Mouse (Mus musculus) fibroblast of lung, adult 2 months (primary cell): ENCODE data around the gene Frmd4a.
A peak's percentile ranks its signal among the peaks of the same experiment; 100 is the strongest.
"Not testable (repeated sequence)": the region's sequence is repeated elsewhere in the genome, so short reads cannot be mapped to it uniquely, and the experiment has no call there.

Experiments used
- DNase-seq: peaks from one replicate; pipeline ENCODE4 v3.0.0-alpha.2; 2011; ENCODE audit warnings: low read depth

The Frmd4a gene

DNA sequence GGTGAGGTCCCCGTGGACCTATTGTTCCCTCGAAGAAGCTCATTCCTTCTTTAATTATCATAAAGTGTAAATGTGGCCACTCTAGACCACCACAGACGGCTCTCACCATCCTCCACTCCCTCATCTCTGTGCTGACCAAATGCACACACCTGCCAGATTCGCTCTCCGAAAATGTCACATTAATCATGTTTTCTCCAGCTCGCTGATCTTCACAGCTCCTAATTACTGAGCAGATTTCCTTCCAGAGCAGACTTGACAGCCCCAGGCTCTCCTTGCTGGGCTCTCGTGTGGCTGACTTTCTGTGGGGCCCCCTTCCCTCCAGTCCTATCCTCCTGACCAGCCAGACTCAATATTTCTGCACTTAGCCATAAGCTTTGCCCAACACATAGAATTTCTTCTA lies 191.7 kb downstream of the Frmd4a start:
- DNase-seq, result no peak

DNA sequence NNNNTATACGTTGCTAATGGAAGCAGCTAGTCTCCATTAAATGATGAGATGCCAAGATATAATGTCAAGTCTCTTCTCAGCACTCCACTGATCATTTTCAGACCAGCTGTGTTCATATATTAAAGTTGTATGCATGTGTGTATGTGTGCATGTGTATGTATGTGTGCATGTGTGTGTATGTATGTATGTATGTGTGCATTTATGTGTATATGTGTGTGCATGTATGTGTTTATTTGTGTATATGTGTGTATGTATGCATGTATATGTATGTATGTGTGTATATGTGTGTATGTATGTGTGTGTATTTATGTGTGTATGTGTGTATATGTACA lies 204.9 kb downstream of the Frmd4a start:
- DNase-seq, result no peak

GRCm38 (mm10) chr2:4223316-4223715 lies 205.8 kb downstream of the Frmd4a start:
- DNase-seq, result peak; percentile 3

DNA sequence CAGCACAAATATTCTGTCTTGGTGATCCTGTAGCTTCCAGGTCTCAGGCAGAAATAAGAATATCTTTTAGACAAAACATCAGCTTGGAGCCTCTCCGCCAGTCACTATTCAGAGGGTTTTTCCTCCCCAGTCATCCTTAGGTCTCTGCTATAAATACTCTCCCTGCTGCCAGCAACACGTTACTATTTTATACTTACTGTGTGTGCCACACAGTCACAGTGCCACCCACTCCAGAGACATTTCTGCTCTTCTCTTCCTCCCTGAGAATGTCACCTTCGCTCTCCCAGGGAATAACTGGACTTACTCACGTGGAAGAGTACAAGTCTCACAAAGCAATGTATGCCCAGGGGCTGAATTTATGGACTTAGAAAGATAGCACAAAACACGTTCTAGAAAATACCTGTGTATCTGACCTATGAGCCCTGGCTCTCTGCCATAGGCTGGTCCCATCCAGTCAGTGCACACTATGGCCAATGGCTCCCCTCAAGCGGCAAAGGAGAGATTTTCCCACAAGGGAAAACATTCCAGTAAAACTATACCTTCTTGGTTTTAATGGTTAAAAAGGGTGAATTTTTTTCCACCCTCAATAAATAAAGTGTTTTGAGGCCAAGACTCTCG lies 209.5 kb downstream of the Frmd4a start:
- no peak for DNase-seq

DNA sequence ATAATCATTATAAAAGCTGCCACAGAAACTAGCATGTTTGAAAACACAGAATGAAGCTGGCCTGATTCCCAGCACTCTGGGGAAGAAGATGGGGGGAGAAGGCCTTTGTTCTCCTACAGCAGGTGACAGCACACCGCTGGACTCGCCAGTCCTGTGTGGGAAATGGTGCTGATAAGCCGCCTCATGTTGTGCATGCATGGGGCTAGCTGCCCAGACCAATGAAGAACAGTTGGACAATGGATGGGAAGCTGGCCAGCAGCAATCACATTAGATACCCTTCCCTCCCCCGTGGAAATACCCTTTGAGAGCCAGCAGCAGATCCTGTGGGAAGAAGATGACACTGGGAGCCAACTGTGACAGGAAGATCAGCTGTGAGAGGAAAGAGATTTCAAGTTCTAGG lies 210.0 kb downstream of the Frmd4a start:
- DNase-seq, result no peak

DNA sequence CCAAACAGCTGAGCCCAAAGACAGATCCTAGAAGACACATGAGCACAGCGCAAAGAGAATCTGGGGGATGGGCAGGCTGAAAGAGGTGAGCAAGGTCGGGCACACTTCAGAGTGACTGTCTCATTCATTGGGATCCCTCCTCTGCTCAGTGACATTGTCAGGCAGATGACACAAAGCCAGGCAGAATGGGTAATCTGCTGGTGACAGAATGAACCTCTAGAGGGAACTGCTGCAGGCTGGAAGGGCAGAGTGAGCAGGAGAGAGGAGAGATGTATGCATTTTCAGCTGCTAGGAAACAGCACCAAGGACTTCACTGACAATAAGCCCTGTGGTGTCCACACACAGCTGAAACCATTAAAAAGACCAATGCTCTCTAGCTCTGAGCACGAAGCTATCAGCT lies 211.0 kb downstream of the Frmd4a start:
- no peak for DNase-seq

DNA sequence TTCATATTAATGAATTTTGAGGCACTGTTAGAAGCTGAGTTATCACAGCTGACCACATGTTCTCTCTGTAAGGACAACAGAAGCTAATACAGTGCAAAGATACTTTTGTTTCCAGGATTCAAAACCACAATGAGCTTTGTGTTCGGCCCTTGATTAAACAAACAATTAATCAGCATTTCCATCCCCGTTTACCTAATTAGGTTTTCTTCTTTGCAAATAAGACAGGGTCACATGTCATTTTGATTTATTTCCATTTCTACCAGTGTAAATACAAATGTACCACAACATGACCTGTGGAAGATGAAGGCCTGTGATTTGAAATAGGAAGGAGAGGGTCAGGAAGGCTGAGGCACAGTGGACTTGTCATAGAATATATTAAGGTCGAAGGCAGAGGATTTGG lies 214.8 kb downstream of the Frmd4a start:
- no peak for DNase-seq

DNA sequence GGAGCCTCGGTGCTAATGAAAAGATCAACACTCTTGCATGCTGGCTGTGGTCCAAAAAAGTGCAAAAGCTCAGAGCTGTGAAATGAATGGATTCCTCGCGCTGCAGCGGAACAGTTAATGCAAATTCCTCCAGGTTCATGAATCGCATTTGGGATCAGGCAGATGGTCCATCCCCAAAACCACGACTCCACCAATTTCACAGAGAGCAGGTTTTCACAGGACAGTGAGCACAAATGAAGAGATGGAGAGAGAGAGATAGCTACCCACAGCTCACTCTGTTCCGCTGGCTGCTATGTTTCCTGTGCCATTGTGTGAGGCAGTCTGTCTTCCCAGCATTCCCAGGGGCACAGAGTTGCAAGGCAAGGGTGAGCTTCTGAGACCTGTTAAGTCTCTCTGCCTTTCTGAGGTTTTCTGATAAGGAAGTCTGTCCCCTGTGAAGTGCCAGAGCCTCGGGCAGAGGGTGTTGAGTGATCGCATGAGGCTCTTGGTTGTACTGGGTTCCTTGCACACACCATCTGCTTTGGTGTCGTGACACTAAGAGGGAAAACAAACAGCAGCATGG lies 215.3 kb downstream of the Frmd4a start:
- DNase-seq, result no peak

DNA sequence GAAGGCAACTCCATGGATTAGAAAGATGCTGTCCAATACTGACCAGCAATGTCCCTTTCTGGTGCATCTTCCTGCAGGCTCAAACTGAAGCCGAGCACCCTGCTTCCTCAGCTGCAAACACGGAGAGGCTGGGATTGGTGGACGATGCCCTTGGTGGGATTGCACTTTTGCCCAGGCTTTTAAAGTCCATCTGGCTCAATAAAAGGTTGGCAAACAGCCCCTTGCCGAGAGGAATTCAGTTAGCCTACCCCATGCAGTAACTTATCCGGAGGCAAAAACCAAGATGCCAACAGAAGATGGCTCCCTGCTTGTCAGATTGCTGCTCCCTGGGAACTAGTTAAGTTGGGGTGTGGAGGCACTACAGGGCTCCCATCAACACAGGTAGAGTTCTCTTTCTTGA lies 220.2 kb downstream of the Frmd4a start:
- no peak for DNase-seq

GRCm38 (mm10) chr2:4249723-4250122 lies 232.2 kb downstream of the Frmd4a start:
- DNase-seq, result no peak

GRCm38 (mm10) chr2:4252541-4253291 lies 235.2 kb downstream of the Frmd4a start:
- DNase-seq, result peak; percentile 48

DNA sequence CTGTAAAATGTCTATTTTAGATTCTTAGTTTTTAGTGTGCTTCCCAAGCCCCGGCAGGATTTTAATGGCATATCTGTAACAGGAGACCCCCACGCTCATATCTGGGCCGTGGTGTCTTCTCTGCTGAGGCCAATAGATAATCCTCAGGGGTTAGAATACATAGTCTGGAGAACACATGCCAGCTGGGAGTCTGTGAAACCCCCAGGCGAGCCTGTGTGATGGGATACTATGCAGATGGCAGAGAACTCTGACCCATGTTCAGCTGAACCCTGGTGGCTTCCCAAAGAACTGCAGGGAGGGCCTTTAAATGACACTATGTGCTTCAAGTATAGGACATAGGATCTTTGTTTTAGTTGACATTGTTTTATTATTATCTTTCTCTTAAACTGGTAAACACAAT lies 235.8 kb downstream of the Frmd4a start:
- peak; percentile 9 for DNase-seq

GRCm38 (mm10) chr2:4254083-4254482 lies 236.6 kb downstream of the Frmd4a start:
- no peak for DNase-seq

- no peak for DNase-seq
Observed at GRCm38 (mm10) chr2:4256242-4256641, 238.7 kb downstream of the Frmd4a start.

GRCm38 (mm10) chr2:4257604-4258003 lies 240.1 kb downstream of the Frmd4a start:
- DNase-seq, result no peak

- not testable (repeated sequence) for DNase-seq
Observed at GRCm38 (mm10) chr2:4258803-4259202, 241.3 kb downstream of the Frmd4a start.

DNA sequence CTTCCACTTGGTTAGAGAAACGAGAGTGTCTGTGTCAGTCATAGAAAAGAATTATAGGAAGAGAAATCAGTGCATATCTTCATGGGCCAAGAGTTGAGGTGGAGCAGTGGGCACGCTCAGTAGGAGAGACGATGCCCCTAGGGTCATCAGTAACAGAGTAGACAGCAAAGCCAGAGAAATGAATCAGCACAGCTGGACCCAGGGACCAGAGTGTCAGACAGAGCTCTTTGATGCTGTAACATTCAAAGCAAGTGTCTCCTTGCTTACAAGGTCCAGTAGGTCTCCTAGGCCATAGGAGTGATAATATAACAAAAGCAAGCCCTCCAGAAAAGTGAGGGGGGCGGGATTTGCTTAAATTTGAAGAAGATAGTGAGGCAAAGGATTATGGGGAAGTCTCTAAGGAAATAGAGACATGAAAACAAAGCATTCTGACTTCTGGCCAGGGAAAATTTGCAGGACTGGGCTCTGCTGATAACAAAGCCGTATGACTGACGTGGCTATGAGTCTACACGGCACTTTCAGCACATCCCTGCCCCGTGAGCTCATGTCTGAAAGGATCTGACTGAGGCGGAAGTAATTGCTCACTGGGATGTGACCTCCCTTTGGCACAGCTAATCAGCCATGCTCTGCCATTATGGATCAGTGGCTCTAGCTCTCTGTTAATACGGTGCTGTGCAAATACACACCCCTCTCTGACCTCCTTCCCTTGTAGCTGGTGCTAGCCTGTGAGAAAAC lies 243.0 kb downstream of the Frmd4a start:
- no peak for DNase-seq

DNA sequence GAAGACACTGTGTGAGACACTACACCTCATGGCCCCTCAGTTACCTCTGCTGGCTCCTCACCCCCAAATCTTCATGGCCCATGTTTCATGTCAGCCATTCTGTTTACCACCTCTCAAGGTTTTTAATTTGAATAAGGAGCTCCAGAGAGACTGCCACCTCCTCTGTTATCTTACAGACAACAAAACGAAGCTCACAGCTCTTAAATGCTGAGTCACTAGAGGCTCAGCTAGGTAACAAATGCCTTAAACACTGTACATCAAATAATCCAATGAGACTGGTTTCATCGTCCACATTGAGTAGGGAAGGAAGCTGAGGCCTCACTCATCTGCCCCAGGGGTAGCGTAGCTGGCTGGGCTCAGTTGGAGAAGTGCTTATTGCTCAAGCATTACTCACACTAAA lies 245.2 kb downstream of the Frmd4a start:
- DNase-seq, result no peak

GRCm38 (mm10) chr2:4267377-4267776 lies 249.9 kb downstream of the Frmd4a start:
- no peak for DNase-seq

GRCm38 (mm10) chr2:4282777-4283176 lies 265.3 kb downstream of the Frmd4a start:
- no peak for DNase-seq

GRCm38 (mm10) chr2:4285693-4286291 lies 268.3 kb downstream of the Frmd4a start:
- DNase-seq, result no peak

- DNase-seq, result no peak
Observed at GRCm38 (mm10) chr2:4286390-4286901, 268.9 kb downstream of the Frmd4a start.
